Mouse (Mus musculus) erythroblast, embryonic 14.5 days (primary cell): ENCODE results near the gene Mpzl1. TPM values are rescaled to one million over a fixed set of nuclear protein-coding genes. Genes with fewer than 3 reads are reported as not detected.
"Not testable (repeated sequence)": the region's sequence is repeated elsewhere in the genome, so short reads cannot be mapped to it uniquely, and the experiment has no call there.

Experiments
- H3K27me3 ChIP-seq: 2 replicates; pipeline ENCODE4 v1.6.1; 2012; ENCODE audit warnings: inconsistent platforms; ENCODE audit not compliant: control insufficient read depth
- H3K36me3 ChIP-seq: 2 replicates; pipeline ENCODE4 v1.6.1; 2012; ENCODE audit warnings: mild to moderate bottlenecking, inconsistent platforms; ENCODE audit not compliant: control insufficient read depth
- H3K4me1 ChIP-seq: 2 replicates; pipeline ENCODE4 v1.6.1; 2012; ENCODE audit warnings: inconsistent platforms; ENCODE audit not compliant: control insufficient read depth
- H3K4me3 ChIP-seq: replicated peaks from 2 replicates; pipeline ENCODE3; 2012; ENCODE audit warnings: moderate library complexity, mild to moderate bottlenecking, inconsistent platforms
- H3K9me3 ChIP-seq: 2 replicates; pipeline ENCODE4 v1.6.1; 2012; ENCODE audit warnings: low read length, inconsistent platforms, mixed read lengths; ENCODE audit not compliant: control insufficient read depth
- GATA1 ChIP-seq: IDR thresholded peaks from 2 replicates; pipeline ENCODE4 v1.6.1; 2012; ENCODE audit warnings: low read length, inconsistent platforms, mixed read lengths
- TAL1 ChIP-seq: IDR thresholded peaks from 3 replicates; pipeline ENCODE4 v1.6.1; 2012; ENCODE audit warnings: low read length, inconsistent platforms, mixed read lengths
- polyA plus RNA-seq: library from polyadenylated mRNA; stranded (reverse); fragments of >175 nt; gene quantifications from 2 replicates; pipeline ENCODE4 v1.2.3, GENCODE M21; 2012

The Mpzl1 gene
- 0.05 TPM in 1 of 2 replicates, not detected in the other for polyA plus RNA-seq

GRCm38 (mm10) chr1:165634151-165634884 lies at the start of gene Mpzl1:
Gene Mpzl1 (minus strand): TSS chr1:165634538.
- no peaks in the 10 kb centered on the region for H3K36me3 ChIP-seq
- H3K27me3 ChIP-seq = peaks cover 24% of the 10 kb centered on the region
- H3K4me3 ChIP-seq = peak within 1 kb of the TSS; percentile 69
- peaks cover 34% of the 10 kb centered on the region for H3K4me1 ChIP-seq
- H3K9me3 ChIP-seq = no peaks in the 10 kb centered on the region
- TF ChIP-seq TAL1 = no peak
- TF ChIP-seq GATA1 = no peak

- H3K4me1 ChIP-seq = no peaks in the 10 kb centered on the region
- no peak overlapping the region for H3K4me3 ChIP-seq
- H3K27me3 ChIP-seq = no peaks in the 10 kb centered on the region
- H3K36me3 ChIP-seq = no peaks in the 10 kb centered on the region
- no peaks in the 10 kb centered on the region for H3K9me3 ChIP-seq
- TF ChIP-seq GATA1 (no peak), TAL1 (no peak)
Observed at GRCm38 (mm10) chr1:165682056-165682853, 47.9 kb upstream of the Mpzl1 start.

- H3K36me3 ChIP-seq = no peaks in the 10 kb centered on the region
- no peak overlapping the region for H3K4me3 ChIP-seq
- no peaks in the 10 kb centered on the region for H3K27me3 ChIP-seq
- TF ChIP-seq GATA1 (no peak), TAL1 (no peak)
- H3K4me1 ChIP-seq = no peaks in the 10 kb centered on the region
- no peaks in the 10 kb centered on the region for H3K9me3 ChIP-seq
Observed at GRCm38 (mm10) chr1:165681045-165681794, 46.9 kb upstream of the Mpzl1 start.

- not testable (repeated sequence) for H3K4me1 ChIP-seq, H3K36me3 ChIP-seq, H3K27me3 ChIP-seq, H3K9me3 ChIP-seq, H3K4me3 ChIP-seq
Observed at GRCm38 (mm10) chr1:165680086-165680485, 45.7 kb upstream of the Mpzl1 start.

GRCm38 (mm10) chr1:165679618-165679997 lies 45.3 kb upstream of the Mpzl1 start:
- H3K4me1 ChIP-seq = no peaks in the 10 kb centered on the region
- no peak overlapping the region for H3K4me3 ChIP-seq
- no peaks in the 10 kb centered on the region for H3K9me3 ChIP-seq
- TF ChIP-seq GATA1 = no peak
- TF ChIP-seq TAL1 = no peak
- no peaks in the 10 kb centered on the region for H3K27me3 ChIP-seq
- H3K36me3 ChIP-seq = no peaks in the 10 kb centered on the region

GRCm38 (mm10) chr1:165678861-165679617 lies 44.7 kb upstream of the Mpzl1 start:
- TF ChIP-seq TAL1 (no peak), GATA1 (no peak)
- Histone ChIP-seq H3K36me3 (no peaks in the 10 kb centered on the region), H3K4me3 (no peak overlapping the region), H3K9me3 (no peaks in the 10 kb centered on the region), H3K4me1 (no peaks in the 10 kb centered on the region), H3K27me3 (no peaks in the 10 kb centered on the region)

- H3K36me3 ChIP-seq = no peaks in the 10 kb centered on the region
- no peaks in the 10 kb centered on the region for H3K4me1 ChIP-seq
- TF ChIP-seq GATA1 (no peak), TAL1 (no peak)
- no peak overlapping the region for H3K4me3 ChIP-seq
- no peaks in the 10 kb centered on the region for H3K27me3 ChIP-seq
- no peaks in the 10 kb centered on the region for H3K9me3 ChIP-seq
Observed at GRCm38 (mm10) chr1:165677558-165677957, 43.2 kb upstream of the Mpzl1 start.

- Histone ChIP-seq H3K27me3 (no peaks in the 10 kb centered on the region), H3K36me3 (no peaks in the 10 kb centered on the region), H3K9me3 (no peaks in the 10 kb centered on the region), H3K4me1 (no peaks in the 10 kb centered on the region), H3K4me3 (no peak overlapping the region)
- TF ChIP-seq GATA1 = no peak
- TF ChIP-seq TAL1 = no peak
Observed at GRCm38 (mm10) chr1:165676993-165677392, 42.7 kb upstream of the Mpzl1 start.

GRCm38 (mm10) chr1:165675167-165675566 lies 40.8 kb upstream of the Mpzl1 start:
- Histone ChIP-seq H3K4me1 (no peaks in the 10 kb centered on the region), H3K36me3 (no peaks in the 10 kb centered on the region), H3K9me3 (no peaks in the 10 kb centered on the region), H3K27me3 (no peaks in the 10 kb centered on the region), H3K4me3 (no peak overlapping the region)
- TF ChIP-seq GATA1 (no peak), TAL1 (no peak)
